Mouse (Mus musculus) WW6 (cell line): ENCODE results near the gene Camkv.

Experiments
- DNase-seq: peaks from one replicate; pipeline ENCODE4 v3.0.0-alpha.2; 2013; ENCODE audit warnings: low read depth, low spot score

Gene Camkv

GRCm38 (mm10) chr9:107935374-107935773 is at the start of gene Camkv:
TSS of gene Camkv (plus strand) at chr9:107935674.
- DNase-seq: no peak

- no peak for DNase-seq
Observed at GRCm38 (mm10) chr9:107887804-107888266, 47.6 kb upstream of the Camkv start, which contains the start of gene Mon1a. TSS of gene Mon1a (plus strand) at chr9:107888151.

GRCm38 (mm10) chr9:107888267-107888850 is 47.1 kb upstream of the Camkv start:
- no peak for DNase-seq

- DNase-seq: no peak
Observed at GRCm38 (mm10) chr9:107890260-107890659, 45.2 kb upstream of the Camkv start.

GRCm38 (mm10) chr9:107891023-107891422 is 44.5 kb upstream of the Camkv start:
- DNase-seq: no peak

GRCm38 (mm10) chr9:107898563-107898962 is 36.9 kb upstream of the Camkv start:
- no peak for DNase-seq

GRCm38 (mm10) chr9:107899855-107900254 is 35.6 kb upstream of the Camkv start:
- DNase-seq: no peak

- DNase-seq: peak; percentile 87
Observed at GRCm38 (mm10) chr9:107900840-107901626, 34.4 kb upstream of the Camkv start.

- no peak for DNase-seq
Observed at GRCm38 (mm10) chr9:107901627-107901914, 33.9 kb upstream of the Camkv start.

- peak; percentile 68 for DNase-seq
Observed at GRCm38 (mm10) chr9:107904726-107905125, 30.7 kb upstream of the Camkv start.

- no peak for DNase-seq
Observed at GRCm38 (mm10) chr9:107906252-107906966, 29.1 kb upstream of the Camkv start, which contains the start of gene Mst1r. TSS of gene Mst1r (plus strand) at chr9:107906873.

GRCm38 (mm10) chr9:107906967-107907800 is 28.3 kb upstream of the Camkv start:
- no peak for DNase-seq

- DNase-seq: no peak
Observed at GRCm38 (mm10) chr9:107907801-107908120, 27.7 kb upstream of the Camkv start.

GRCm38 (mm10) chr9:107908410-107909158 is 26.9 kb upstream of the Camkv start:
- DNase-seq: no peak

GRCm38 (mm10) chr9:107910025-107910769 is 25.3 kb upstream of the Camkv start:
- DNase-seq: no peak

GRCm38 (mm10) chr9:107914764-107915420 is 20.6 kb upstream of the Camkv start:
- DNase-seq: no peak

GRCm38 (mm10) chr9:107917895-107918608 is 17.4 kb upstream of the Camkv start:
- no peak for DNase-seq

- no peak for DNase-seq
Observed at GRCm38 (mm10) chr9:107918884-107919283, 16.6 kb upstream of the Camkv start.

- no peak for DNase-seq
Observed at GRCm38 (mm10) chr9:107919441-107919840, 16.0 kb upstream of the Camkv start.
